Mouse (Mus musculus): ENCODE data around the gene Tfeb. TPM values are rescaled to one million over a fixed set of nuclear protein-coding genes. Genes with fewer than 3 reads are reported as not detected.

Tfeb gene
- polyA plus RNA-seq, 1 experiment from 2014 or later, result 2.2 TPM

- no peaks in the 10 kb centered on the region for H3K27me3 ChIP-seq (replicated peaks; ENCODE audit: control insufficient read depth, insufficient read depth, low read length)
- no peak overlapping the region for H3K9ac ChIP-seq (replicated peaks; ENCODE audit: low read depth, low read length)
- no peaks in the 10 kb centered on the region for H3K4me1 ChIP-seq (replicated peaks; ENCODE audit: control insufficient read depth, insufficient read depth, low read length)
- no peak overlapping the region for H3K4me2 ChIP-seq (ENCODE audit: low read length)
- WGBS, result 71% methylated on average over 6 of the region's 6 CpGs
- ATAC-seq, result no peak
- no peaks in the 10 kb centered on the region for H3K9me3 ChIP-seq (ENCODE audit: control insufficient read depth, low read length)
- H3K27ac ChIP-seq (ENCODE audit: low read length), result no peak overlapping the region
- no peaks in the 10 kb centered on the region for H3K36me3 ChIP-seq (ENCODE audit: control insufficient read depth, insufficient read depth)
- H3K4me3 ChIP-seq (replicated peaks; ENCODE audit: low read length), result no peak overlapping the region
These were observed 36.8 kb downstream of the Tfeb start for GRCm38 (mm10) chr17:47773604-47774003.

- WGBS, result 67% methylated on average over 2 of the region's 2 CpGs
- Histone ChIP-seq H3K4me2 (ENCODE audit: low read length) (no peak overlapping the region), H3K9ac (replicated peaks; ENCODE audit: low read depth, low read length) (no peak overlapping the region), H3K9me3 (ENCODE audit: control insufficient read depth, low read length) (no peaks in the 10 kb centered on the region), H3K27ac (ENCODE audit: low read length) (no peak overlapping the region), H3K4me3 (replicated peaks; ENCODE audit: low read length) (no peak overlapping the region), H3K27me3 (replicated peaks; ENCODE audit: control insufficient read depth, insufficient read depth, low read length) (no peaks in the 10 kb centered on the region), H3K36me3 (ENCODE audit: control insufficient read depth, insufficient read depth) (no peaks in the 10 kb centered on the region), H3K4me1 (replicated peaks; ENCODE audit: control insufficient read depth, insufficient read depth, low read length) (no peaks in the 10 kb centered on the region)
- ATAC-seq, result no peak
These were observed 40.3 kb downstream of the Tfeb start for GRCm38 (mm10) chr17:47777141-47777540.

DNA sequence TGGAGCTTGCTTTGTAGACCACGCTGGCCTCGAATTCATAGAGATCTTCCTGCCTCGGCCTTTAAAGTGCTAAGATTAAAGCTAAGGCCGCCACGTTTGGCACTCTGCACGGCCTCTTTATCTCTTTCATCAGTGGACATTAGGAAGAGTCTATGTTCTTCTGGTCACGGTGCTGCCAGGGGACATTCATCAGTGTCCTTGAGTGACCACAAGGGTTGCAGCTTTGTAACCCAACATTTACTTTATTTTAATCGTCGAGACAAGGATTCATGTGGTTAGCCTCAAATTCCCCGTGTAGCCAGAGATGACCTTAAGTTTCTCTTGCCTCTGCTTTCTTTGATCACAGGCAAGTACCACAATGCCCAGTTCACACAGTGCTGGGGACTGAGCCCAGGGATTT, 43.6 kb downstream of the Tfeb start:
- Histone ChIP-seq H3K4me1 (replicated peaks; ENCODE audit: control insufficient read depth, insufficient read depth, low read length) (no peaks in the 10 kb centered on the region), H3K27ac (ENCODE audit: low read length) (no peak overlapping the region), H3K9me3 (ENCODE audit: control insufficient read depth, low read length) (no peaks in the 10 kb centered on the region), H3K9ac (replicated peaks; ENCODE audit: low read depth, low read length) (no peak overlapping the region), H3K36me3 (ENCODE audit: control insufficient read depth, insufficient read depth) (no peaks in the 10 kb centered on the region), H3K27me3 (replicated peaks; ENCODE audit: control insufficient read depth, insufficient read depth, low read length) (no peaks in the 10 kb centered on the region), H3K4me3 (replicated peaks; ENCODE audit: low read length) (no peak overlapping the region), H3K4me2 (ENCODE audit: low read length) (no peak overlapping the region)
- ATAC-seq, result no peak
- WGBS, result 87% methylated on average over 10 of the region's 10 CpGs

DNA sequence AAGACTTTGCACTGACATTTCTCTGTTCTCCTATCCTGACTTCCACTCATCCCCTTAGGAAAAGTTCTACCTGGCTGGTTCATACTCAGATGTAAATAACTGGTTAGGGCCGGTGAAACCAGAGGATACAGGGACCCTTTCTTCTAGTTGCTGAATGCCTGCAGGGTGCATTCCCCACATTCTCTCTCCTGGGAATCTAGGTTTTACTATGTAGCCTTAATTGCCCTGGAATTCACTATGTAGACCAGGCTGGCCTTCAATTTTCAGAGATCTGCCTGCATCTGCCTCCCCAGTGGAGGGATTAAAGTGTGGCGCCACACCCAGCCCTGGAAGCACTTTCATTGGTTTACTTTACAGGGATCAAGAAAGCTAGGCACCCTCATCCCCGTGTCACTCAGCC, 45.7 kb downstream of the Tfeb start:
- H3K9me3 ChIP-seq (ENCODE audit: control insufficient read depth, low read length), result no peaks in the 10 kb centered on the region
- H3K4me3 ChIP-seq (replicated peaks; ENCODE audit: low read length), result no peak overlapping the region
- H3K4me2 ChIP-seq (ENCODE audit: low read length), result no peak overlapping the region
- no peaks in the 10 kb centered on the region for H3K36me3 ChIP-seq (ENCODE audit: control insufficient read depth, insufficient read depth)
- H3K27me3 ChIP-seq (replicated peaks; ENCODE audit: control insufficient read depth, insufficient read depth, low read length), result no peaks in the 10 kb centered on the region
- H3K4me1 ChIP-seq (replicated peaks; ENCODE audit: control insufficient read depth, insufficient read depth, low read length), result no peaks in the 10 kb centered on the region
- ATAC-seq, result no peak
- H3K9ac ChIP-seq (replicated peaks; ENCODE audit: low read depth, low read length), result no peak overlapping the region
- H3K27ac ChIP-seq (ENCODE audit: low read length), result no peak overlapping the region
- 81% methylated on average over 3 of the region's 3 CpGs for WGBS

DNA sequence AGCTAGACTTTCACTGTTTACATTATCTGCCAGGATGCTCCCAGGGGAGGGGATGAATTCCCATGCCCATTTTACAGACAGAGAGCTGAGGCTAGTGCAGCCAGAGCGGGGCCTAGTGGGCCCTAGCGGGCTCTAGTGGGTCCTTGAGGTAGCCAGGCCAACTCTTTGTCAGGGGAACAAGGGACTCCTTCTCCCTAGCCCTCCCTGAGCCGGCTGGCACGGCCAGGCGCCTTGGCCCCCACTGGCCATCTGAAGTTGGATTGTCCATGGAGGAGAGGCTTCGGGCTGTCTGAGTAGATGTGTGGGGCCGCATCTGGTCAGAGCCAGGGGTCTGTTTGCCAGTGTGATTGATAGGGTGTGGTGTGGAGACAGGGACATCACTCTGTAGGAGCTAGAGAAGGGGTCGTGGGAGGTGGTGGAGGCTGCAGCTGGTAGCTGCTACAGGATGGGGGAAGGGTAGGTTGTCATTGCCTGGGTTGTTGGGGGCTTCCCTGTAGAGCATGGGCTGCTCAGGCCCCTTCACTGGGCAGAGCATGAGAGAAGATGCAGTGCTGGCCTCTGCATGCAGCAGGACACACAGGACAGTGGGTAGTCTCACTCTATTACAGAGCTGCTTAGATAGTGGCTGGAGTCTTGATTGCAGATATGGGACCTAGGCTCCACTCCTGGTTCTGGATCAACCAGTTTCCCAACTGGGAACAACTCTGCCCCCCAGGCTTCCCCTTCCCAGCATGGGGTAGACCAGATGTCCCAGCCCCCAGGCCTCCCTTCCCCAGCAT, 46.8 kb downstream of the Tfeb start:
- H3K27ac ChIP-seq (ENCODE audit: low read length), result no peak overlapping the region
- H3K4me2 ChIP-seq (ENCODE audit: low read length), result no peak overlapping the region
- no peak overlapping the region for H3K9ac ChIP-seq (replicated peaks; ENCODE audit: low read depth, low read length)
- H3K27me3 ChIP-seq (replicated peaks; ENCODE audit: control insufficient read depth, insufficient read depth, low read length), result no peaks in the 10 kb centered on the region
- no peaks in the 10 kb centered on the region for H3K4me1 ChIP-seq (replicated peaks; ENCODE audit: control insufficient read depth, insufficient read depth, low read length)
- ATAC-seq, result no peak
- H3K36me3 ChIP-seq (ENCODE audit: control insufficient read depth, insufficient read depth), result no peaks in the 10 kb centered on the region
- H3K4me3 ChIP-seq (replicated peaks; ENCODE audit: low read length), result no peak overlapping the region
- 88% methylated on average over 8 of the region's 8 CpGs for WGBS
- H3K9me3 ChIP-seq (ENCODE audit: control insufficient read depth, low read length), result no peaks in the 10 kb centered on the region

DNA sequence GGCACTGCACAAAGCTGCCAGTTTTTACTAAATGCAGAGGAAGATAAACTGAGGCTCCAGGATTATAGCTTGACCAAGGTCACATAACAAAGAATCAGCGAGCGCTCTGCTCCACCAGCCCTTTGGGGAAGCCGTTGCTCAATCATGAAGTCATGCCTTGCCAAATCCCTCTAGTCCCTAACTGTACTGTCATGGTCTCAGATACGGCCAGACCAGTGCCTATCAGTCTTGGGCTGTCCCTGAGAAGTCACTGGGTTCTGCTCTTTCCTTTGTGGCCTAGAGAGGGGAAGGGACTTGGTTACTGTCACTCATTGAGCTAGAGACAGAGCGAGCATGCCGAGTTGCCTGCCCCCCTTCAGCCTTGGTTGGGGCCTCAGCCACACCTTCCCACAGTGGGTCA, 47.6 kb downstream of the Tfeb start:
- no peaks in the 10 kb centered on the region for H3K4me1 ChIP-seq (replicated peaks; ENCODE audit: control insufficient read depth, insufficient read depth, low read length)
- no peak overlapping the region for H3K27ac ChIP-seq (ENCODE audit: low read length)
- no peak overlapping the region for H3K9ac ChIP-seq (replicated peaks; ENCODE audit: low read depth, low read length)
- no peak overlapping the region for H3K4me2 ChIP-seq (ENCODE audit: low read length)
- no peak overlapping the region for H3K4me3 ChIP-seq (replicated peaks; ENCODE audit: low read length)
- WGBS, result 91% methylated on average over 6 of the region's 6 CpGs
- no peak for ATAC-seq
- no peaks in the 10 kb centered on the region for H3K9me3 ChIP-seq (ENCODE audit: control insufficient read depth, low read length)
- no peaks in the 10 kb centered on the region for H3K36me3 ChIP-seq (ENCODE audit: control insufficient read depth, insufficient read depth)
- no peaks in the 10 kb centered on the region for H3K27me3 ChIP-seq (replicated peaks; ENCODE audit: control insufficient read depth, insufficient read depth, low read length)

DNA sequence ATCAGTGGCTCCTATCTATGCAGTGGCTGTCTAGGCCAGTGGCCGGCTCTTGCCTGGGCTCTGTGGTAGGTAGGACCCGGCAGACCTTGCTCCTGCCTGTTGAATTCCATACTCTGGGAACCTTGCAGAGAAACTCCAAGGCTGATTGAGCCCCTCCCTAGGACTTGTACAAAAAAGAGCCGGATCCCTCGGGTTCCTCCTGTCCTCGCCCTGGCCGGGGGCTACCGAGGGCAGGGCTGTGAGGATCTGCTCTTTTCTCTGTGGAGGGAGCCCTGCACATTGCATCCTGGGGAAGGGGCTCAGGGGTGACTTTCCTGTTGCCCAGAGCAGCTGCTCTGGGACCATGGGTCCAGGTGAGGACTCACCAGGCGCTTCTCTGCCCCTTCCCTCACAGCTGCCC, 50.8 kb downstream of the Tfeb start:
- Histone ChIP-seq H3K27ac (ENCODE audit: low read length) (no peak overlapping the region), H3K4me3 (replicated peaks; ENCODE audit: low read length) (no peak overlapping the region), H3K9ac (replicated peaks; ENCODE audit: low read depth, low read length) (no peak overlapping the region), H3K4me1 (replicated peaks; ENCODE audit: control insufficient read depth, insufficient read depth, low read length) (0 out of 2 replicates have a peak, but pooled peaks cover 4% of the 10 kb centered on the region), H3K9me3 (ENCODE audit: control insufficient read depth, low read length) (no peaks in the 10 kb centered on the region), H3K4me2 (ENCODE audit: low read length) (no peak overlapping the region), H3K27me3 (replicated peaks; ENCODE audit: control insufficient read depth, insufficient read depth, low read length) (no peaks in the 10 kb centered on the region), H3K36me3 (ENCODE audit: control insufficient read depth, insufficient read depth) (no peaks in the 10 kb centered on the region)
- 38% methylated on average over 8 of the region's 8 CpGs for WGBS
- no peak for ATAC-seq

DNA sequence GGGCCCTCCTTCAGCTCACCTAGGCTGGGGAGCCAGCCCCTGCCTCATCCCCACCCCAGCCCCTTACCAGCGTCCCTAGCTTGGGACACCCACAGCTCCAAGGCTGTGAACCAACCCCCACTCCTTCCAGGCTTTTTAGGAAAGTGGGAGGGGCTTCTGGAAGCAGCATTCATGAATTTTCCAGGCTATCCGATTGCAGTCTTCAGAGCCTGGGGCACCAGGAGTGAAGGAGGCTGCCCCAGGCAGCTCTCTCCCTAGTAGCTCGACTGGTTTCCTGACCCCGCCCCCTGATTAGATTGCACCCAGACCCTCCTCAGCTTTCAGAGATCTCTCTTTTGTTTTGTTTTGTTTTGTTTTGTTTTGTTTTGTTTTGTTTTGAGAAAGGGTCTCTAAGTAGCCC, 51.5 kb downstream of the Tfeb start:
- H3K9me3 ChIP-seq (ENCODE audit: control insufficient read depth, low read length), result no peaks in the 10 kb centered on the region
- no peak overlapping the region for H3K27ac ChIP-seq (ENCODE audit: low read length)
- H3K4me2 ChIP-seq (ENCODE audit: low read length), result no peak overlapping the region
- no peaks in the 10 kb centered on the region for H3K27me3 ChIP-seq (replicated peaks; ENCODE audit: control insufficient read depth, insufficient read depth, low read length)
- H3K4me3 ChIP-seq (replicated peaks; ENCODE audit: low read length), result no peak overlapping the region
- no peak for ATAC-seq
- H3K9ac ChIP-seq (replicated peaks; ENCODE audit: low read depth, low read length), result no peak overlapping the region
- 6% methylated on average over 4 of the region's 4 CpGs for WGBS
- 0 out of 2 replicates have a peak, but pooled peaks cover 5% of the 10 kb centered on the region for H3K4me1 ChIP-seq (replicated peaks; ENCODE audit: control insufficient read depth, insufficient read depth, low read length)
- no peaks in the 10 kb centered on the region for H3K36me3 ChIP-seq (ENCODE audit: control insufficient read depth, insufficient read depth)

DNA sequence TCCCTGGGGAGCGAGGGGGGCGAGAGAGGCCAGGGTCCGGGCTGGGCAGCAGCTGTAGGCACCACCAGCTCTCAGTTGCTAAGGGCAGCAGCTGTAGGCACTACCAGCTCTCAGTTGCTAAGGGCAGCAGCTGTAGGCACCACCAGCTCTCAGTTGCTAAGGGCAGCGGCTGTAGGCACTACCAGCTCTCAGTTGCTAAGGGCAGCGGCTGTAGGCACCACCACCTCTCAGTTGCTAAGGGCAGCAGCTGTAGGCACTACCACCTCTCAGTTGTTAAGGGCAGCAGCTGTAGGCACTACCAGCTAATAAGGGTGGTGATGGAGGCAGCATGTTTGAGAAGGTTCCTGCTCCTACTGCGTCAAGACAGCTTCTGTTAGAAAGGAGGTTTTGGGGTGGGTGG, 52.2 kb downstream of the Tfeb start:
- no peaks in the 10 kb centered on the region for H3K9me3 ChIP-seq (ENCODE audit: control insufficient read depth, low read length)
- no peaks in the 10 kb centered on the region for H3K36me3 ChIP-seq (ENCODE audit: control insufficient read depth, insufficient read depth)
- 0 out of 2 replicates have a peak, but pooled peaks cover 5% of the 10 kb centered on the region for H3K4me1 ChIP-seq (replicated peaks; ENCODE audit: control insufficient read depth, insufficient read depth, low read length)
- 71% methylated on average over 6 of the region's 6 CpGs for WGBS
- no peak overlapping the region for H3K9ac ChIP-seq (replicated peaks; ENCODE audit: low read depth, low read length)
- no peak for ATAC-seq
- H3K27ac ChIP-seq (ENCODE audit: low read length), result no peak overlapping the region
- no peaks in the 10 kb centered on the region for H3K27me3 ChIP-seq (replicated peaks; ENCODE audit: control insufficient read depth, insufficient read depth, low read length)
- H3K4me2 ChIP-seq (ENCODE audit: low read length), result no peak overlapping the region
- H3K4me3 ChIP-seq (replicated peaks; ENCODE audit: low read length), result no peak overlapping the region
